Mouse (Mus musculus): ENCODE results near the gene Tuba1c. TPM values are rescaled to one million over a fixed set of nuclear protein-coding genes. Genes with fewer than 3 reads are reported as not detected.

Gene Tuba1c
- polyA plus RNA-seq (2015; fragmentation: Nextera tagmentation; extraction: Ambion mirVana) = 32.2 and 35.7 TPM in 2 replicates

DNA sequence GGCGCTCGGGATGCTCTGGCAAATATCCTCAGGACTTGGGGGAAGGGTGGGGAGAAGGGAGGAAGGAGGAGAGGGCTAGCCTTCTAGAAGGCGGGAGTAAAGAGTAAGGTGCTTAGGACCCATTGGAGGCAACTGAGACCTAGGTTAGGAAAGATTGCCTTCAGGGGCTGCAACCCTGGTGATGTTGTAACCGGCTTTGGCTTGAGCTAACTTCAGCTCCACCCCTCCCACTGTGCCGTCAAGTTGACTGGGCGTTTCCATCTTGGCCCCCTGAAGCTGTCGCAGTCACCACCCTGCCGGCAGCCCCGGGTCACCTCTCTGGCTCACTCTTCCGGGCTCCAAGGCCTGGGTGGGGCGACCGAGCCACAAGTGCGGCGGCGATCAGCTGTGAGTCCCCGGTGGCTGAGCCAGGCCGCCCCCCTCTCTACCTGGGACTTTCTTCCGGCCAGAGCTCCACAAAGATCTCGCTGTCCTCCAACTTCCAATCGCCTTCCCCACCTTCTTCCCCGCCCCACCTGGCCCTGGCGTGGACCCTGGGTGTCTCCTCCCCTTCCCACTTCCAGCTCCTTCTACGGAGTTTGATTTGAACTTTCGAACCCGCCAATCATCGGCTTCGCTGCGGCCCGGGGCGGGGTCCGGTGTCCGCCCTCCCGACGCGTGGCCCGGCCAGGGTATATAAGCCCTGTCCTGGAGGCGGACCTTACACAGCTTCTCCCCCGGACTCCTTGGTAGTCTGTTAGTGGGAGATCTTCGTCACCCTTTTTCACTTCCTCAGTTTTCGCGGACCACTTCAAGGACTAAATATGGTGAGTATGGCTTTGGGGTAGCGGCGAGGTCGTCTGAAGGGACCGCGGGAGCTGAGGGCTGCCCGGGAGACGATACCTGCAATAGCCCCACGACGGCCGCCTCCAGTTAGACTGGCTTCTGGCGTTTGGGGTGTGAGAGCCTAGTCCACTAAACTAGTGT lies at the start of gene Tuba1c:
Gene Tuba1c, plus strand, starts transcription at position 273 of the 966 bp plus-strand sequence.

DNA sequence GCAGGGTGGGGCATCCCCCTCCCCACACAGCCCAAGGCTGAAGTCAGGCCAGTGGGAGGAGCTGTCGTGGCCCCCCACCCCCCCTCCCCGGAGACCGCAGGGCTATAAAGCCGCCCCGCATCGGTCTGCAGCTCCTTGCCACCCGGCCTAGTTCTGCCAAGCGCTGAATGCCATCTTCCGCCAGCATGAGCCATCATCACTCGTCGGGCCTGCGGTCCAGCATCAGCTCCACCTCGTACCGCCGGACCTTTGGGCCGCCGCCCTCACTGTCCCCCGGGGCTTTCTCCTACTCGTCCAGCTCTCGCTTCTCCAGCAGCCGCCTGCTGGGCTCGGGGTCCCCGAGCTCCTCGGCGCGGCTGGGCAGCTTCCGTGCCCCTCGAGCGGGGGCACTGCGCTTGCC lies 25.3 kb downstream of the Tuba1c start, which contains the start of gene Prph:
Gene Prph, plus strand, starts transcription at position 135 of the 400 bp plus-strand sequence.

DNA sequence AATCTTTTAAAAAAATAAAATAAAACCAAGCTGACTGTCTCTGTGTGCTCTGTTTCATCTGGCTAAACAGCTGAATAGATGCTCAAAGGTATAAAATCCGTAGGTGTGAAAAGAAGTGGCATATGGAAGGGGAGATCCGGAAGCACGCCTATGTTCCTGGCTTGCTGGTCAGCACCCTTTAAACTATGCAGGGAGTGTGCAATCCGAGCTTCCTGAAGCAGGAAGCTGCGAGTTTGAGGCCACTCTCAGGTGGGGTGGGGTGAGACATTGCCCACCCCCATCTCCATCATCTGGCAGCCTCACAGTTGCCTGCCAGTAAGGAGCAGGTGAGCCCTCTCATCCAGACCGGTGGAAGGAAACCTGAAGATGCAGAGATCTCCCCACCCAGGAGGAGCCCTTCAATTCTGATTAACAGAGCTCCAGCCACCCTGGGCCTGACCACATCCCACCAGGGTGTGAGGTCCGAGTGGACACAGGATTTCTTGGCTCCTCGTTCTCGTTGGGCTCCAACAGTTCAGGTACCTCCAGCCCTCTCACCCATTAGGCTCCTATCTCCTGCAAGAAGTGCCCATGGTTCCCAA lies 44.4 kb downstream of the Tuba1c start, which contains the start of gene Troap:
Gene Troap, plus strand, starts transcription at position 557 of the 581 bp plus-strand sequence.

DNA sequence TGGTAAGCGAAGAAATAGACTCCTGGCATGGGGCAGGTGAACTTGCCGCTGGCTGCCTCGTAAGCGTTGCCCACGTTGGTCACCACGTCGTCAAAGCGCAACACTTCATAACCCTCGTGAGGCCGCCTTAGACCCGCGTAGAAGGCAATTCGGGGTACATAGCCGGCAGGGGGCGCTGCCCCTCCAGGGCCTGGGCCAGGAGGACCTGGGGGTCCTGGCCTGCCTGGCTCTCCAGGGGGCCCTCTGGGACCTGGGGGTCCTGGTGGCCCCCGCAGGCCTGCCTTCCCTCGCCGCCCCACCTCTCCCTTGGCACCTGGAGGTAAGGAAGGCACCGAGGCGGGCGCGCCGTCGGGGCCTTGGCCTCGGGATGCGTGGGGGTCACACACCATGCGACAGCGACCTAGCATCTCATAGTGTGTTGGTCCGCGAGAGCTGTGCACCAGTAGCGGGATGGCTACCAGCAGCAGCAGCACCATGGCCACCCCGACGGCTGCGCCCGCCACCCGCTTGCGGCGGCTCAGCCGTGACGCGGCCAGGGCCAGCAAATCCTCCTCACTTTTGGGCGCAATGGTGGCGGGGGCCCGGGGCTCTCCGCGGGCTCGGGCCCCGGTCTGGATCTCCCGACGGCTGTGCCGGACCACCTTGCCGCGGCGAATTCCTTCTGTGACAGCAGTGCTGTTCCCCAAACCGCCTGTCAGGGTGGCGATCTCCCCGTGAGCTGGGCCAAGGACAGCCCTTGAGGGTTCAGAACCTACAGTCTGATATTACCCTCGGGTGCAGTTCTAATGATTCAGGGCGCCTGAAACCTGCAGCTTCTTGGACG lies 57.8 kb downstream of the Tuba1c start, which contains the start of gene C1ql4:
Gene C1ql4, minus strand, starts transcription at position 565 of the 823 bp plus-strand sequence.

Small RNA genes within 50 kb of the gene (microRNA-seq; reads per million reads assigned to microRNA genes)
- 0.41 to 0.42 reads per million in 2 experiments for gene Mir6960

Other genes with a start within 250 kb of the Tuba1c start
- gene Wnt1, start 240.0 kb upstream of the Tuba1c start, polyA plus RNA-seq (2015; fragmentation: Nextera tagmentation; extraction: Ambion mirVana) = 0.09 and 0.13 TPM in 2 replicates
- gene Ddn, start 220.4 kb upstream of the Tuba1c start, polyA plus RNA-seq (2015; fragmentation: Nextera tagmentation; extraction: Ambion mirVana) = not detected in 2 replicates
- gene Prkag1, start 198.4 kb upstream of the Tuba1c start, polyA plus RNA-seq (2015; fragmentation: Nextera tagmentation; extraction: Ambion mirVana) = 45.5 and 53.7 TPM in 2 replicates
- gene Kmt2d, start 158.7 kb upstream of the Tuba1c start, polyA plus RNA-seq (2015; fragmentation: Nextera tagmentation; extraction: Ambion mirVana) = 6.1 and 6.8 TPM in 2 replicates
- 4.3 and 6.7 TPM in 2 replicates for gene Rhebl1, start 135.4 kb upstream of the Tuba1c start, polyA plus RNA-seq (2015; fragmentation: Nextera tagmentation; extraction: Ambion mirVana)
- gene Dhh, start 131.4 kb upstream of the Tuba1c start, polyA plus RNA-seq (2015; fragmentation: Nextera tagmentation; extraction: Ambion mirVana) = 4.0 and 4.3 TPM in 2 replicates
- 8.9 and 9.5 TPM in 2 replicates for gene Lmbr1l, start 111.7 kb upstream of the Tuba1c start, polyA plus RNA-seq (2015; fragmentation: Nextera tagmentation; extraction: Ambion mirVana)
- gene Tuba1b, start 95.3 kb upstream of the Tuba1c start, polyA plus RNA-seq (2015; fragmentation: Nextera tagmentation; extraction: Ambion mirVana) = 399 and 497 TPM in 2 replicates
- not detected in 2 replicates for gene Gm49450, start 76.3 kb upstream of the Tuba1c start, polyA plus RNA-seq (2015; fragmentation: Nextera tagmentation; extraction: Ambion mirVana)
- gene Tuba1a, start 76.2 kb upstream of the Tuba1c start, polyA plus RNA-seq (2015; fragmentation: Nextera tagmentation; extraction: Ambion mirVana) = 467 and 630 TPM in 2 replicates
- gene Prph, start 25.3 kb downstream of the Tuba1c start, polyA plus RNA-seq (2015; fragmentation: Nextera tagmentation; extraction: Ambion mirVana) = 0.68 and 1.4 TPM in 2 replicates
- gene Troap, start 44.7 kb downstream of the Tuba1c start, polyA plus RNA-seq (2015; fragmentation: Nextera tagmentation; extraction: Ambion mirVana) = 5.8 and 7.8 TPM in 2 replicates
- gene C1ql4, start 57.9 kb downstream of the Tuba1c start, polyA plus RNA-seq (2015; fragmentation: Nextera tagmentation; extraction: Ambion mirVana) = not detected in 2 replicates
- gene Dnajc22, start 63.3 kb downstream of the Tuba1c start, polyA plus RNA-seq (2015; fragmentation: Nextera tagmentation; extraction: Ambion mirVana) = 0.11 TPM in 1 of 2 replicates, not detected in the other
- gene Spats2, start 96.0 kb downstream of the Tuba1c start, polyA plus RNA-seq (2015; fragmentation: Nextera tagmentation; extraction: Ambion mirVana) = 12.8 and 14.5 TPM in 2 replicates
- gene Kcnh3, start 195.0 kb downstream of the Tuba1c start, polyA plus RNA-seq (2015; fragmentation: Nextera tagmentation; extraction: Ambion mirVana) = 0.06 and 0.15 TPM in 2 replicates
- 100 and 106 TPM in 2 replicates for gene Mcrs1, start 222.1 kb downstream of the Tuba1c start, polyA plus RNA-seq (2015; fragmentation: Nextera tagmentation; extraction: Ambion mirVana)